Mouse (Mus musculus): ENCODE results near the gene Lrrtm3.

The Lrrtm3 gene

DNA sequence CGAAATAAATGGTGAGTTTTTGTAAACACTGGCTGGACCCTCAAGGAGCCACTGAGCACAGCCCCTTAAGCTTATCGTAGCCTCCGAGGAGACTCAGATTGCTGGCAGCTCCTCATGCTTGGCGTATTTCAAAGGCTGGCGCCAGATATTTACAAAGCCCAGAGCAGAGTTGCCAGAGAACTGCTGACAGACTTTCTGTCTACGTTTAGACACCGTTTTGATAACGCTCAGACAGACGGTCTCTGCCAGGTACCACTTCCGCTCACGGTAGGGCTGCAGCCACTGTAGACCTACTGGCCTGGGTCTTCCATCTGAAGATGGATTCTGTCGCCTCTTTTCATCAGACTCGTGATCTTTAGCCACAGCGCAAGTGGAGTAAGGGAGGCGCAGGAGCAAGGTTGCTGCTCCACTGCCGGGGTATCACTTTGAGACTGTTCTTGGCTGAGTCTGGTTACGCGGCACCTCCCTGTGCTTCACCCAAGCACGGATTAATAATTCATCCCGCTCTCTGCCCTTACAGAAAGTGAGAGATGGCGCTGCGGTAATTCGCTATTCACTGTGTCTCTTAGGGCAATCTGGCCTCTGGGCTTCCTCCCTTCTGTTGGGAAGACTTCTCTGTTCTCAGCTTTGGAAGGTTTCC lies 203.5 kb downstream of the Lrrtm3 start:
- no peak for DNase-seq

DNA sequence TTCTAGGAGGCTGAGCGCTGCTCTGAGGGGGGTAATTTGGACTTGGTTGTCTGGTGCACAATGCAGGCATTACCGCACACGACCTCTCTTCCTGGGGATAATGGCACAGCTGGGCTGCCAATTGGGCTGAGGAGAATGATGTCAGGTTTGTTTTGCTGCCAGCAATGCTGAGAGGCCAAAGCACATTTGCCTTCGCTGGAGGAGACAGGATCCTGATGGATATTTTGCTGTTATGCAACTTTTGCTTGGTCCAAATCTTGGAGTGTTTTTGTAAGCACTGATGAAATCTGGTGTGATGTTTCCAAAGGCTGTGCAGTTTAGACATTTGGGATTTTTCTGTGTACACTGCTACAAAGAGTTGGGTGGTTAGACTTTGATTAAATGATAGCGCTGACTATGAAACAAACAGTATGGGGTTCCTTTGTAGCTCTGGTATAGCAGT lies 209.6 kb downstream of the Lrrtm3 start:
- DNase-seq = no peak
